Mouse (Mus musculus): ENCODE results near the gene Ucp2.

Ucp2 gene

GRCm38 (mm10) chr7:100504740-100505487 is 11.8 kb downstream of the Ucp2 start:
- no peak for DNase-seq

- no peak for DNase-seq
Measured at GRCm38 (mm10) chr7:100506494-100506893, 13.4 kb downstream of the Ucp2 start.

GRCm38 (mm10) chr7:100508670-100509069 is 15.5 kb downstream of the Ucp2 start:
- DNase-seq: no peak

- no peak for DNase-seq
Measured at GRCm38 (mm10) chr7:100511602-100512001, 18.5 kb downstream of the Ucp2 start.

GRCm38 (mm10) chr7:100514573-100514972 is 21.4 kb downstream of the Ucp2 start, which contains the start of gene Dnajb13:
Gene Dnajb13, minus strand, starts transcription at chr7:100514960.
- DNase-seq: no peak

- no peak for DNase-seq
Measured at GRCm38 (mm10) chr7:100520204-100520603, 27.1 kb downstream of the Ucp2 start.

GRCm38 (mm10) chr7:100520663-100521285 is 27.6 kb downstream of the Ucp2 start:
- DNase-seq: peak; percentile 83

- DNase-seq: no peak
Measured at GRCm38 (mm10) chr7:100522222-100522621, 29.1 kb downstream of the Ucp2 start.

GRCm38 (mm10) chr7:100524669-100525068 is 31.5 kb downstream of the Ucp2 start:
- DNase-seq: no peak

- DNase-seq: no peak
Measured at GRCm38 (mm10) chr7:100530766-100531165, 37.6 kb downstream of the Ucp2 start.

- no peak for DNase-seq
Measured at GRCm38 (mm10) chr7:100533503-100533902, 40.4 kb downstream of the Ucp2 start.

GRCm38 (mm10) chr7:100534216-100534615 is 41.1 kb downstream of the Ucp2 start:
- no peak for DNase-seq

- no peak for DNase-seq
Measured at GRCm38 (mm10) chr7:100535831-100536230, 42.7 kb downstream of the Ucp2 start.

- peak; percentile 85 for DNase-seq
Measured at GRCm38 (mm10) chr7:100536804-100537518, 43.8 kb downstream of the Ucp2 start, which contains the start of gene Coa4. Gene Coa4, plus strand, starts transcription at chr7:100537071.

- DNase-seq: no peak
Measured at GRCm38 (mm10) chr7:100537519-100537902, 44.4 kb downstream of the Ucp2 start.

- DNase-seq: no peak
Measured at GRCm38 (mm10) chr7:100539516-100539915, 46.4 kb downstream of the Ucp2 start.

GRCm38 (mm10) chr7:100544437-100544836 is 51.3 kb downstream of the Ucp2 start:
- no peak for DNase-seq

- DNase-seq: no peak
Measured at GRCm38 (mm10) chr7:100547631-100548030, 54.5 kb downstream of the Ucp2 start.

- no peak for DNase-seq
Measured at GRCm38 (mm10) chr7:100549796-100550195, 56.7 kb downstream of the Ucp2 start.

GRCm38 (mm10) chr7:100550338-100551007 is 57.3 kb downstream of the Ucp2 start:
- DNase-seq: peak; percentile 50
